Mouse (Mus musculus) CD4-positive, CD25-positive, alpha-beta regulatory T cell, adult 4 months (primary cell): ENCODE results near the gene Zfp710. TPM values are rescaled to one million over a fixed set of nuclear protein-coding genes. Genes with fewer than 3 reads are reported as not detected.
"Not testable (repeated sequence)": the region's sequence is repeated elsewhere in the genome, so short reads cannot be mapped to it uniquely, and the experiment has no call there.

ENCODE experiments used
- ATAC-seq: one replicate; pipeline ENCODE4 v1.8.0; 2017
- polyA plus RNA-seq, 2 experiments: library from polyadenylated mRNA; unstranded; fragments of 100-300 nt; shearing (Covaris generic); gene quantifications; one replicate each; pipeline ENCODE4 v1.2.1; 2017

The Zfp710 gene
- 1 to 10 TPM; 4.1 to 7.0 TPM for polyA plus RNA-seq

DNA sequence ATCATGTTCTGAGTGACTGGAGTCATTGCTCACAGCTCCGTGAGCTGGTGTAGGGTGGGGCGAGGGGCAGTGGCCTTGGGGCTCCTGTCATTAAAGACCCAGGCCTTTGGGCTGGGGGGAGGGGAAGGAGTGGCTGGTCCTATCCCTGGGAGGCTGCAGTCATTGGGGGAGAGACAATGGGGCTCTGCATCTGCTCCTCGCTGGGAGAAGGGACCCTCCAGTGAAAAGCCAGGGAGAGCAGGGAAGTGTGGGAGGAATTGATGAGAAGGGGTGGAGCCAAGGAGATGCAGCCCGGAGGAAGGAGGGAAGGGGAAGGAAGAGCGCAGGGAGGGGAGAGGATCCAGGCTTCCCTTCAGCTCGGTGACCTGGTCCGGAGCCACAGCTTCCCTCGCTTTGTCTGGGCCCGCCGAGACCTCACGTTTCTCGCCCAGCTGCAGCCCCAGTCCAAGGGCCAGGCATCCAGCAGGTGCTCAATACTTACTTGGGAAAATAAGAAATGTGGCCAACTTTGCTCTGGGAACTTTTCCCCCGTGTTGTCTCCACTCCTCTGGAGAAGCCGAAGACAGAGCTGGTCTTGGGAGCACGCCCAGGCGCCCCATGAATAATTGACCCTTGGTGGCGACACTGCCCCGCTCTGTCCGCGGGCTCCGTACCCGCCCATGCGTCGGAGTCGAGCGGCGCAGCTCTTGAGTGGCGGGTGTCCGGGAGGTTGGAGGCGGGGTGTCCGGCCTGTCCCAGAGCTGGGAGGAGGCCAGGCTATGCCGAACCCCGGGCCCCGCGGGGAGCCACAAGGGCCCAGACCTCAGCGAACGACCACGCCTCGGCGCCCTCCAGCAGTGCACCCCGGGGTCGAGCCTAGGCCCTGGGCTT is at the start of gene Zfp710:
Gene Zfp710, plus strand, starts transcription at position 294 of the 870 bp plus-strand sequence.
- no peak for ATAC-seq

DNA sequence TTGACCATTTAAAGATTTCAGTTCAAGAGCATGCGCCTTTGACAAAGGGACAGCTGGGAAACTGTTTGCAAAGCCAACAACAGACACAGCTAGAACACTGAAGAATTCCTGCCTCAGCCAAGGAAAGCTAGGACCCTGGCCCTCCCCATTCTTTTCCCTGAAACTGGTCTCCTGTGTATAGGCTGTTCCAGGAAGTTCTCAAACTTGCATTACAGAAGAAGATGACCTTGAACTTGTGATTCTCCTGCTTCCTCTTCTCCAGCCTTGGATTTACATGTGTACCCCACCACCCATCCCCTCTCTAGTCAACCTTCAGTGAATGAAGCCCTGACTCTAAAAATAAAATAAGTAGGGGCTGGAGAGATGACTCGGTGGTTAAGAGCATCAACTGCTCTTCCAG is 49.3 kb upstream of the Zfp710 start:
- ATAC-seq: no peak

DNA sequence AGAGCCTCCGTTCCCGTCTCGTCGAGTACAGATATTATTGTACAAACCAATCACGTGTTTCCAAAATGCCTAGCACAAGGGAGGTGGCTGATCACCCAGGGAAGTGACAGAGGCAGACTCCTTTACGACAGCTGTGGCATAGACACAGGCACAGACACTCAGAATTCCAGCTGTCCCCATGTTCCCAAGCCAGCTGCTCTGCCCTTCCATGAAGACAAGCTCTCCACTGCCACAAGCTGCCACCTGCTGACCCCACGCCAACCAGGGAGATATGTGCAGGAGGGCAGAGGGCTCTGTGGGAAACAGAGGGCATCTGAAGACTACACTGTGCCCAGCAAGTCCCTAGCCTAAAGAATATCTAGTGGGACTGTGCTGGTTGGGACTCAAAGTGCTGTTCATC is 37.9 kb upstream of the Zfp710 start:
- ATAC-seq: no peak

DNA sequence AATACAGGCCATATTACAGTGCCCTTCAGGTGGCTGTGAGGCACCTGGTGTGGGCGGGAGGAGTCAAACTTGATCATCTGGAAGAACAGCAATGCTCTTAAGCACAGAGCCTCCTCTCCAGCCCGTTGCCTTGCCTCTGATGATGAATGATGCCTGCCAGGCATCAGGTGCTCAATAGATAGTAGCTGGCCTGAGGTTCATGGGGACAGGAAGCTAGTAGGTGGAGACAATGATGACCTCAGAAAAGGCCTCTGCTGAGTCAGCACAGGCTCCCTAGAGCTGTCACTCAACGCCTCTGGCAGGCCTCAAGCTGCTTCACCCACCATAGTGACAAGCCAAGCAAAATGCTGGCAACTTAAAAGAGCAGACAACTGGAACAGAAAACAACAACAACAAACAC is 36.9 kb upstream of the Zfp710 start:
- no peak for ATAC-seq

DNA sequence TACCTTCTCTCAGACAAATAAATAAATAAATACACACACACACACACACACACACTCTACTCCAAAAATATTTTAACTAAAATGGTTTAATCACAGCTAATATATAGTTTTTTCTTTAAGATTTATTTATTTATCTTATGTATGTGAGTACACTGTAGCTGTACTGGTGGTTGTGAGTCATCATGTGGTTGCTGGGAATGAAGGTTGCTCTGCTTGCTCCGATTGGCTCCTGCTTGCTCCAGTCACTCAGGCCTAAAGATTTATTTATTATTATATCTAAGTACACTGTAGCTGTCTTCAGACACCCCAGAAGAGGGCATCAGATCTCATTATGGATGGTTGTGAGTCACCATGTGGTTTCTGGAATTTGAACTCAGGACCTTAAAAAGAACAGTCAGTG is 36.1 kb upstream of the Zfp710 start:
- ATAC-seq: not testable (repeated sequence)

DNA sequence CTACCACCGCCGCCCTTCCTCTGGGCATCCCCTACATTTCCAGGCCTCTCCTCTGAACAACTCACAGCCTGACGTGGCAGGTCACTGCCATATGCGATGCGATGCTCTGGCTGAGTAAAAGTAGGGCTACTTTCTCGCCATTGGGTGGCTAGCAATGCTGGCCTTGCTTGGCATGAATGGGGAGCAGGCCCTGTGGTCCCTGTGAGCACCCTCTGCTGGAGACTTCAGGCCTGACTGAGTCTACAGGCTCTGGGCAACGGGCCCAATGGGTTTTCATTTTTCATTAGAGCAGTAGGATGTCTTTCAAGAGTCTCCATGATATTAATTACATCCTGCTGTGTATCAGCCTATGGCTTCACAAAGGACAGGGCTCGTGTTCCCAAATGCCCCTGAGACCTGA is 30.1 kb upstream of the Zfp710 start:
- ATAC-seq: no peak

DNA sequence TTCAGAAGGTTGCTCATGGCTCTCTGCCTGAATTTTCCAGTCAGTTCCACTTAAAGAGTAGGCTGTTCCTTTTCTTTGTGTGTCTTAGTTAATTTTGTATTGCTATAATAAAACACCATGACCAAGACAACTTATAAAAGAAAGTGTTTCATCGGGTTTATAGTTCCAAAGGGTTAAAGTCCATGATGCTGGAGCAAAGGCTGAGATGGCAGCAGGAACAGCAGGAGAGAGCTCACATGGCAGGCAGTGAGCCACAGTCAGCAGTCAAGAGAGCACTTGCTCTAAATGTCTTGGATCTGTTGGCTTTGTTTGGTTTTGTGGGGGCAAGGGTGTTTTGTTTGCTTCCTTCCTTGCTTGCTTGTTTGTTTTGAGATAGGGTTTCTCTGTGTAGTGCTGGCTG is 26.9 kb upstream of the Zfp710 start:
- ATAC-seq: no peak

DNA sequence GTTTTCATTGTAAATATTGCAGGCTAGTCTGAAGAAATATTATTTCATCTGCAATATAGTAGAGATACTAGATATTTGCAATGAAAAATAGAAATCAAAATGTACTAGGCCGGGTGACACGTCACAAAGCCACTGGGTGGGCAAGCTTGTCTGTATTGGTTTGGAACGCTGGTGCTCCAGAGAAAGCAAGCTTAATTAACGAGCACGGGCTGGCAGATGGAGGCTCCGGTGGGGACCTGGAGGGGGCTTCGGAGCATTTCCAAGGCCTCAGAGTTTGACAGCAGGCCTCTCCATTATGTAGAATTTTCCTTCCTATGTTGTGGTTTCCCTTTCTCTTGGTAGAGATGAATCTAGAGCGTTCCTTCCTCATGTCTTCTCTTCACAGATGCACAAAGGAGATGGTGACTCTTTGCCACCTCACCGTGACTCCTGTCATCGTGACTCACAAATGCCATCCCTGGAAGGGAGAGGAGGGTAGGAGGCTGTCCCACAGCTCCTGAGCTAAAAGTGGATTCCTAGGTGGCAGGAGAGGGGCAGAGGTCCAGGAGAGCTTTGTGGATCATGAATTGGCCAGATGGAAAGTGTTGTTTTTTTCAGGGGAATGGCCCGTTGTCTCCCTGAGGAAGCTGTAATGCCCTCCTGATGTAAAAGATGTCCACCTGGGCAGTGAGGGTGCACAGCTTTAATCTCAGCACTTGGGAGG is 22.1 kb upstream of the Zfp710 start:
- no peak for ATAC-seq

DNA sequence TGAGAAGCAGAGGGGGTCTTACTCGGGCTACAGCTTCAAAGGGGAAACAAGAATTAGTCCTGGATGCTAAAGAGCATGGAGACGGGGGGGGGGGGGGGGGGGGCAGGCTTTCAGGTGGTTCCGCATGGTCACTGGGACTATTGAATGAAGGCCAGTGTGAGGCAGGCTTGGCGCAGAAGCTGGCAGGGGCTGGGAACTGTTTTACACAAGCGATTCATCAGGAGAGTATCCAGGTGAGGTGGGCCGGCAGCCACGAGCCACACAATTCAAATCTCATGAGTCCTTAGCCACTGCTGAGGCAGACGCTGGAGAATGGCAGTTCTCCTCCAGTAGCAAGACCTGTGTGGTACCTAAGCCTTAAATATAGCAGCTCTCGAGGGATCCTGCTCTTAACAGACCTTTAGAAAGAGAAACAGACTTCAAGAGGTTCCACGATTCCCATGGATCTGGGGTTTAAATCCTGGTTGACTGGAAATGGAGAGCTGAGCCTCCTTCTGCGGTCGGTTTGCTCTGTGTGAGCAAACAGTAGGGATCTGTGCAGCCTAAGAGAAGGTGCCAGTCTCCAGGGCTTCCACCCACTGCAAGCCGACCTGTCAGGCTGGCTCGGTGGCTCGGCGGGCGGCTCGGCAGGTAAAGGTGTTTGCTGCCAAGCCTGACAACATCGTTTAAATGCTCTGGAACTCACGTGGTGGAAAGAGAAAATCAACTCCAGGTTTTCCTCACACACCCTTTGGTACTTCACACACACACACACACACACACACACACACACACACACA is 19.6 kb upstream of the Zfp710 start:
- no peak for ATAC-seq

DNA sequence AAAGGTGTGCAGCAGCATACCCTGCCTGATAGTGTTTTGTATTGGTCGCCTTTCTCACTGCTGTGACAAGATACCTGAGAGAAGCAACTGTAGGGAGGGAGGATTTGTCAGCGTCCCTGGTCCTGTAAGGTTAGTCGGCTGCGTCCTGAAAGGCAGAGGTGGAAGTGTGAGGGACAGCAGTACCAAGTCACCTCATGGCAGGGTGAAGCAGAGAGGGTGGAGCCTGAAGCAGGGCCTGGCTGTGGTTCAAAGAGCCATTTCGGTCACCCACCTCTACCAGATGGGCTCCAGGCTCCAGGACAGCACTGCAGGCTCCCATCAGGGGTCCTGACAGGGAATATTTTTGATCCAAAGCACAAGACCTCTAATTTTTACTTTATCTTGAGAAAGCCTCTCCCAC is 13.9 kb upstream of the Zfp710 start:
- ATAC-seq: no peak

DNA sequence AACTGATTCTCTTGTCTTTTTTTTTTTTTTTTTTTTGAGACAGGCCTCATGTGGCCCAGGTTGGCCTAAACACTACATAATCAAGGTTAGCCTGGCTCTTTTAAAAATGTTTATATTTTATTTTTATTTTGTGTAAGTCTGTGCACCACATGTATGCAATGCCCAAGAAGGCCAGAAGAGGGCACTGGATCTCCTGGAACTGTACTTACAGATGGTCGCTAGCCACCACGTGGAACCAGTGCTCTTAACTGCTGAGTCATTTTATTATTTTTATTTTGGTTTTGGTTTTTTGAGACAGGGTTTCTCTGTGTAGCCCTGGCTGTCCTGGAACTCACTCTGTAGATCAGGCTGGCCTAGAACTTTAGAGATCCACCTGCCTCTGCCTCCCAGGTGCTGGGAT is 13.1 kb upstream of the Zfp710 start:
- ATAC-seq: no peak

DNA sequence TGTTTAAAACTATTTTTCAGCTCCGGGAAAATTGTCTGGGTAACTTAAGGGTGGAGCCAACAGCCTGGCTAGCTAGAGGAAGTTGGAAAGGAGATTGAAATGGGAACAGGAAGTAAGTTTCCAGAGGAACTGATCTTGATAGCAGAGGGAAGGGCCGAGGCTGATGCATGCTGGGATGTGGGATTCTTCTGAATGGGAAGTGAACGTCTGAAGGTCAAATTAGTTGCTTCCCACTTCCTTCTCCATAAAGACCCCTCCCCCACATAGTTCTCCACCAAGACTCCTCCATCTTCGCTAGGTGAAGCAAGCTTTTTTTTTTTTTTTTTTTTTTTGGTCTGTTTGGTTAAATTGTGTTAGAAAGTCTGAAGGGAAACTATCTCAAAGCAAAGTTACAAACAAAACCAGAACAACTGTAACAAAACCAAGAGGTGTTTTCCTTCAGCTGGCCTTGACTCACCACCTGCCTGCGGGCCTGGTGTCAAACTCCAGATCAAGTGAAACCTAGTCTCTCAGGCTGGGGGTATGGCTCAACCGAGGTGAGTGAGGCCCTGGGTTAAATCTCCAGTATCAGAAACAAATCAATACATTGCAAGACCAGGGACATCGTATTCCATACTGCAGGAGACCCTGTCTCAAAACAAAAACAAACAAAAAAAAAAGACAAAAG is 10.6 kb upstream of the Zfp710 start:
- ATAC-seq: no peak

DNA sequence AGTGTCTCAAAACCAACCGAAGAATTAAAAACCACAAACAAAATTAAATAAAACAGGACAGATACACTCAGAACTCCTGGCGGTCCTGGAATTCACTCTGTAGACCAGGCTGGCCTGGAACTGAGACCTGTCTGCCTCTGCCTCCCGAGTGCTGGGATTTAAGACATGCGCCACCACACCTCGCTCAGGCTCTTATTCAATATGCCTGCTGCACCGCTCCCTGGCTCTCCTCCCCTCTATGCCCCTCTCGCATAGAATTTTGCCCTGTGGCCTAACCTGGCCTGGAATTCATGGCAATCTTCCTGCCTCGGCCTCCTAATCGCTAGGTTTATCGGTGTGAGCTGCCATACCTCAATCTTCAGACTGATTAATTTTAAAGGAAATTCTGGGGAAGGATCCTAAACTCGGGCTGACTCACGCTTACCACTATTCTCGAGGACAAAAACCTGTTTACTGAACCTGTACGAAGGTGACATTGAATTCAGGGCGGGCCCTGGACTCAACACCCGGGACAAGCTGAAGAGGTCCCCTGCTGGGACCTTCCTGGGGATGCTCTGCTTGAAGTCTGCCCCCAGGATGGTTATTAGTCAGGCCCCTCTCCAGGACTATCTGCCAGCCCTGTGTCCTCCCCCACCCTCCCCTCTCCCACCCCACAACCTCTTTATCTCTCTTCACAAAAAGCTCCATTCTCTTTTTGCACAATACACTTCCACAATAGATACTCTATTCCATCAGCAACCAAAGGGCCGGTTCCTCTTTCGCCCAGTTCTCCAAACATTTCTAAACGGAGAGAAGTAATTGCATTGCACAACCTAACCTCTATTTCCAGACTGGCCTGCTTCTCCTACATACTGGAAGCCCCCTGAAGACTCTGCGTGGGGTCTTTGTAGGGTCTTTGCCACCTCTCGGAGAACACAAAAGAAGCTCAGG is 9.5 kb upstream of the Zfp710 start:
- no peak for ATAC-seq

DNA sequence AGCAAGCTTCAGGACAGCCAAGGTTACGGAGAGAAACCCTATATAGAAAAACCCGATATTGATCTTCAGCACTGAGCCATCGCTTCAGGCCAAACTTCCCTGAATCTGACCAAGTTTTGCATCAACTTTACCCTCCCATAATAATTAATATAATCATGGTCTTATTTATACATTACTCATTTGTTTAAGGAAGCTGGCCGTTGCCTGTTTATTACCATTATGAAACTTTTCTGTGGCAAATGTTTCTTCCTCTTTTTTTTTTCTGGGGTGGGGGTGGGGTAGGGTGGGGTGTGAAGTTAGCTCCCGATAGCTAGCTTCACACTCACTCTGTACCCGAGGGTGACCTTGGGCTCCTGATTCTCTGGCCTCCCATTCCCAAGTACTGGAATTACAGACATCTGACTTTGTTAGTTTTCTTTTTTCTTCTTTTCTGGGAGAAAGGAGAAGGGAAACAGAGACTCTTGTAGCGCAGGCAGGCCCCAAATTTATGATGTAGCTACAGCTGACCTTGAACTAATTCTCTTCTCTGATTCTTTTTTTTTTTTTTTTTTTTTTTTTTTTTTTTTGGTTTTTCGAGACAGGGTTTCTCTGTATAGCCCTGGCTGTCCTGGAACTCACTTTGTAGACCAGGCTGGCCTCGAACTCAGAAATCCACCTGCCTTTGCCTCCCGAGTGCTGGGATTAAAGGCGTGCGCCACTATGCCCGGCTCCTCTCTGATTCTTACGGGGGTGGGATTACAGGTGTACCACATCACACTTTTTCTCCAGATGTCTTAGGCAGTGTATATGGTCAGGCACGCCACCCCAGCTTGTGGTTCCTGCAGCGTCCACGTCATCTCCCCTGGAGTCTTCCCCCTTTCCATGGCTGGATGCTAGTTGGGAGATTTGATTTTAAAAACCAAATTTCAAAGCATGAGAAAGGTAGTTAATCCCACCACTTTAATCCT is 5.8 kb upstream of the Zfp710 start:
- no peak for ATAC-seq

DNA sequence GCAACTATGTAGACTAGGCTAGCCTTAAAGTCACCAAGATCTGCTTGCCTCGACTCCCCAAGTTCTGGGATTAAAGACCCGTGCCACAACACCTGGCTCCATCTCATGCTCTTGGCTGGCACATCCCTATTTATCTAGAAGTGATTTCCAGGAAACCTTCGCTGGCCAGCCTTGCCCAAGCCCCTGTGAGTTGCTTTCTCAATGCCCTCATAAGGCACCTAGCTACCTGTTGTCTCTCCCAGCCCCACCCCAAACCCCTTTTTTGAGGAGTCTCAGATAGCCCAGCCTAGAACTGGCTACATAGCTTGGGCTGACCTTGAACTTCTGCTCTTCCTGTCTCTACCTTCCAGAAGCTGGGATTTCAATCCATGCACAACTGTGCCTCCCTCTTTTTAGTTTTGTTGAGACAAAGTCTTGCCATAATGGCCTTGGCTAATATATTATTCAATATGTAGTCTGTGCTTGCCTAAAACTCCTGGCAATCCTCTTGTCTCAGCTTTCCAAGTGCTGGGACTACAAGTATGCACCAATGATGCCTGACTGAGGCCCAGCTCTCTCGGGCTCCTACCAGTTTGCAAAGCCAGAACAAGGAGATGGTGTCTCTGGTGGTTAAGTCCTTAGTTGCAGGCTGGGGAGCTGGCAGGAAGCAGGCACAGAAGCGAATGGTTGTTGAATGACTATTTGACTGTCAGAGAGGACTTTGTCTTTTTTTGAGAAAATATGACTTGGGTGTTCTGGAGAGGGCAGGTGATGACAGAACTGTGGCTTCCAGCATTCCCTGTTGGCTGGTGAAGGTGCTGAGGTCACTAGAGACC is 786 bp upstream of the Zfp710 start:
- ATAC-seq: peak; percentile 62

DNA sequence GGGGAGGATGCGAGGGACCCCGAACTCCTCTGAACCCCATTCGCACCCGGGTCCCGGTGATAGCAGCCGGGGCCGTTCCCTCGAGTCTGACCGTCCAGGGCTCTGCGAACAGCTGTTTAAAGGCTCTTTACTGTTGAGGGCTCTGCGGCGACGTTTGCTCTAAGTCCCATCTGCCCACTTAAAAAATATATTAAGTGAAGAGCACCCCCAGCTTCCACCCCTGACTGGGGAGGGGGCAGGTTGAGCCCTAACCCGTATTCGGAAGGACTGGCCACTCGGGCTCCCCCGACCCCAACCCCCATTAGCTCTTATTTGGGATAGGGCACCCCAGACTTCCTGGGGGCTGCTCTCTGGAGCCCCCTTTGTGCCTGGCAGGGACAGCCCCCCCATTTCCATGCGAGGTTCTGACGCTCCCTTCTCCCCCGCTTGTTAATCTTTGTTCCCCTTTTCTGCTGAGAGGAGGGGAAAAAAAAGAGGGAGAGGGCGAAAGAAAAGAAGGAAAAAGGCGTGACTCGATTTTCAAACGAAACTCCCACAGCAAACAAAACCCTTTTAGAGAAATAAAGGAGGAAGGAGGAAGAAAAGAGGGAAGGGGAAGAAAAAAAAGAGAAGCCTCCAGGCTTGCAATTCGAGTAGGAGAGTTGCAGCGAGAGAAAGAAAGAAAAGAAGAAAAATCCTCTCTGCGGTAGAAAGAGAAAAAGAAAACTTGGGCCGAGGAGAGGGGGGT is 940 bp downstream of the Zfp710 start:
- no peak for ATAC-seq

DNA sequence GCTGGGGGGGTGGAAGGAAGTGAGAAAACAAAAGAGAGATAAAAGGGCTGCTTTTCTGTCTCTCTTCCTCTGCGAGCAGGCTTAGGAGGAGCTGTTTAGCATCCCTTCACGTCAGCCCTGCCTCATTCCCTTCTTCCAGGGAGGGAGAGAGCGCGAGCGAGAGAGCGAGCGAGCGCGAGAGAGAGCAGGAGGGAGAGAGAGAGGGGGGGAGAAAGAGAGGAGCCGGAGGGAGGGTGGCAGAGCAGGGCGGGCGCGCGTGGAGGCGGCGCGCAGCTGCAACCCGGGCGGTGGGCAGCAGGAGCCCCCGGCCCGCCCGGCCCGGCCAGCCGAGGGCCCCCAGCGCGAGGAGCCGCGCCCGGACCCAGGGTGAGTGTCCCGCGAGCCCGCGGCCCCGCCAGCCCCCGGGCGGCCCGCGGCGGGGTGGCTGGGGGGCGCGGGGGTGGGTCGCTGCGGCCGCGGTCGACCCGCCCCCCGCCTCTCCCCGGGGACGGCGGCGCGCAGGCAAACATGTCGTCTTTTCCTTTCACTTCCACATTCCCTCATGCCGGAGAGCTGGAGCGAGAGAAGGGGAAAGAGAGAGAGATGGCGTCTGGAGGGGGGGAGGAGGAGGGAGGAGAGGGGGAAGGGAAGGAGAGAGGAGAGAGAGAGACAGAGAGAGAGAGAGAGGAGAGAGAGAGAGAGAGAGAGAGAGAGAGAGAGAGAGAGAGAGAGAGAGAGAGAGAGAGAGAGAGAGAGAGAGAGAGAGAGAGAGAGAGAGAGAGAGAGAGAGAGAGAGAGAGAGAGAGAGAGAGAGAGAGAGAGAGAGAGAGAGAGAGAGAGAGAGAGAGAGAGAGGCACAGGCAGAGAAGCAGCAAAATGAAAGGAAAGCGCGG is 1.7 kb downstream of the Zfp710 start:
- ATAC-seq: peak; percentile 53
